Mouse (Mus musculus): ENCODE measurements around the gene Gltp. TPM values are rescaled to one million over a fixed set of nuclear protein-coding genes. Genes with fewer than 3 reads are reported as not detected.

The Gltp gene
- 100 to 1,000 TPM; 175 to 179 TPM for total RNA-seq (2023)

DNA sequence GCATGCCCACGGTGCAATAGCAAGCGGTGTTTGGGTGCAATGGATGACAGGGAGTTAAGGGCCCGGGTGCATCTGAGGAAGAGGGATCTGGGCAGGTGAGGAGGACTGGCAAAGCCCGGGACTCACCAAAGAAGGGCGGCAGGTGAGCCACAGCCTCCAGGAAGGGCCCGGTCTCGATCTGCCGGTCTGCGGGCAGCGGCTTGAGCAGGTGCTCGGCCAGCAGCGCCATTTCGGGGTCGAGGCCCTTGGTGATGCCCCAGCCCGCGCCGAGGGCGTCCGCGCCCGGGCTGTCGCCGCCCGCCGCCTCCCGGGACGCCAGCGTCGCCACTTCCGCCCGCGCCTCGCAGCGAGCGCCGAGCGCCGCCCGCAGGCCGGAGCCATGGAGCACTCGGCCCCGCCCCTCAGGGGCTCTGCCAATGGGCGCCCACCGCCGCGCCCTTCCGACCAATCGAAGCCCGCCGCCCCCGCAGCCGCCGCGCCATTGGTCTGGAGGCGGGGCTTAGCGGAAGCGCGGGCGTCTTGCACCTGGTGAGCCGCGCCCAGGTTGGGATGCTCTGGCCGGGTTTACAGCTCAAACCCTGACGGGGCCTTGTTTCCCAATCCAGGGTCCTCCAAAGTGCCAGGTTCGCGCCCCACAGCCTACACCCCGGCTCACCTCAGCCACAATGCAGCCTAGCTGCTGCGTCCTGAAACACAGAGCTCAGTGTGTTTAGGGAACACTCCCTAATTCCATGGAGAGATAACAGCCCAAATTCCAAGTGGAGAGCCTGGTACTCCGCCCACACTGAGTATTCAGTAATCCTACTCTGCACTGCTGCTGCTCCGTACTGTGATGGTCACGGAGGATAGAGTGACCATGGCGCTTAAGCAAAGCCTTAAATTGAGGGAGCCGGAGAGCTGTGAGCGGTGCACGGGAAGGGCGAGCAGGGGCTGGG is at the start of gene Gltp:
Gltp (minus strand) TSS at position 352 of the 935 bp plus-strand sequence.

DNA sequence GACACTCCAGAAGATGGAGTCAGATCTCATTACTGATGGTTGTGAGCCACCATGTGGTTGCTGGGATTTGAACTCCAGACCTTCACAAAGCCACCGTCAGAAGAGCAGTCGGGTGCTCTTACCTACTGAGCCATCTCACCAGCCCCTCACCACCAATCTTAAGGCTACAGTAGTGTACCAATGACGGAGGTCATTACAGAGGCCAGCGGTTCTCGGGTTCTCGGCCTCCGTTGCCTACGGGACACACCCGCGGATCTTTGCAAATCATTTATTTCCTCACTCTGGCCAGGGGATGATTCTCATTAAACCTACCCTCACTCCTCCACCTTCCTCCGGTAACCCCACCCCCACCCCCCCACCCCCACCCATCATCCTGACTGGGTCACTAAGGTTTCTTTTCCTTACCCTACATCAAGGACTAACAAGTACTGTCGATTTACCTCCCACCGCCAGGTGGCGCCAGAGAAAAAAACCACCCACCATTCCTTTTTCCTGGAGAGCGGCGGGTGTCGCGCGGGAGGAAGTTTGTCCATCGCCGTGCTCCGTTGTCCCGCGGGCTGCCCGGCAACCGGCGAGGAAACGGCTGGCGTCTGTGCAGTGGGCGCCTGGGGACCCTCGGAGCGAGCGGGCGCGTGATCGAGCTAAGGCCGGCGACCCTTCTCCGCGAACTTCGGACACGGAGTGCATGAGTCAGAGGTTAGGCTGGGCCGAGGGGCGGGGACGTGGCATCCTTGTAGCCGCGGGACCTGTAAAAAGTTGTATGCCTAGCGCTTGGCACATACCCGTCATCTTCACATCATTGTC is 16.7 kb upstream of the Gltp start, which contains the start of gene Tchp:
Tchp (plus strand) TSS at position 496 of the 804 bp plus-strand sequence.

DNA sequence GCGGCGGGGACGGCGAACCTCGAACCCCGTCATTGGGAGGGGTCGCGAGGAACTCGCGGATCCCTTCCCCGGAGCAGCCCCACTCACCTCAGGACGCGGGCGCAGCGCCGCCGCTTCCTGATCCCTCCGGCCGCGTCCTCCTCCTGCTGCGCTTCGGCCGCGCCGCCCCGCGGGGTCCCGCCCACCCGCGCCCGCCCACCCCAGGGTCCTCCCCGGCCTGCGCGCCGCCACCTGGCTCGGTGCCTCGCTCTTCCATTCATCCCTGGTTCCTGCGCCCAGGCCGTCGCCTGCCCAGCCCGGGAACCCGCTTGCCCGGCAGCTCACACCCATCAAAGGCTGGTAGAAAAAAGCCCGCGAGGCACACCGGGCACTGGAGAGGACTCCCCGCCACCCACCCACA is 32.5 kb downstream of the Gltp start, which contains the start of gene Trpv4:
Trpv4 (minus strand) TSS at position 167 of the 400 bp plus-strand sequence.

Other genes starting within 250 kb of the Gltp start
- gene Mmab, start 246.9 kb downstream of the Gltp start, total RNA-seq (2023), result 1 to 10 TPM; 4.2 to 4.9 TPM
- gene Mvk, start 246.7 kb downstream of the Gltp start, total RNA-seq (2023), result 1 to 10 TPM; 7.8 to 8.0 TPM
- gene Fam222a, start 123.0 kb downstream of the Gltp start, total RNA-seq (2023), result under 1 TPM; 0.52 to 0.70 TPM
- gene Trpv4, start 32.6 kb downstream of the Gltp start, total RNA-seq (2023), result 10 to 100 TPM in 1 of 2 experiments, 1 to 10 TPM in 1; 7.4 to 11.9 TPM
- gene Tchp, start 16.8 kb upstream of the Gltp start, total RNA-seq (2023), result 10 to 100 TPM in 1 of 2 experiments, 1 to 10 TPM in 1; 7.6 to 11.7 TPM
- 100 to 1,000 TPM; 156 to 165 TPM for gene Ankrd13a, start 83.7 kb upstream of the Gltp start, total RNA-seq (2023)
- gene Git2, start 84.5 kb upstream of the Gltp start, total RNA-seq (2023), result 100 to 1,000 TPM; 144 to 147 TPM
- 10 to 100 TPM; 34.2 to 43.0 TPM for gene 1500011B03Rik, start 132.5 kb upstream of the Gltp start, total RNA-seq (2023)
- not detected for gene 4930519G04Rik, start 162.7 kb upstream of the Gltp start, total RNA-seq (2023)
- not detected for gene Gm9936, start 167.7 kb upstream of the Gltp start, total RNA-seq (2023)
- 10 to 100 TPM; 39.8 to 50.6 TPM for gene Oasl2, start 206.0 kb upstream of the Gltp start, total RNA-seq (2023)
- 10 to 100 TPM; 12.9 to 15.3 TPM for gene Oasl1, start 232.3 kb upstream of the Gltp start, total RNA-seq (2023)

Measured in monocyte, adult 59 days (primary cell).